Mouse (Mus musculus) gonadal fat pad, adult 2 months (tissue): Measurements from ENCODE around the gene Insr. TPM values are rescaled to one million over a fixed set of nuclear protein-coding genes. Genes with fewer than 3 reads are reported as not detected.
"Not testable (repeated sequence)": the region's sequence is repeated elsewhere in the genome, so short reads cannot be mapped to it uniquely, and the experiment has no call there.

ENCODE experiments used
- DNase-seq: peaks from one replicate; pipeline ENCODE4 v3.0.0-alpha.2; 2012; ENCODE audit warnings: low read depth
- polyA plus RNA-seq: library from polyadenylated mRNA; depleted of rRNA; stranded (reverse); fragments of >200 nt; gene quantifications from 2 replicates; pipeline ENCODE4 v1.2.3, GENCODE M21; 2012; rRNA removed

Gene Insr
- polyA plus RNA-seq = 32.5 and 45.7 TPM in 2 replicates

GRCm38 (mm10) chr8:3278934-3279720 is at the start of gene Insr:
TSS of gene Insr (minus strand) at chr8:3279617.
- no peak for DNase-seq

GRCm38 (mm10) chr8:3327538-3328245 is 48.3 kb upstream of the Insr start:
- no peak for DNase-seq

- no peak for DNase-seq
Measured at GRCm38 (mm10) chr8:3327056-3327455, 47.6 kb upstream of the Insr start.

GRCm38 (mm10) chr8:3324253-3324652 is 44.8 kb upstream of the Insr start:
- DNase-seq = no peak

- DNase-seq = not testable (repeated sequence)
Measured at GRCm38 (mm10) chr8:3319267-3319666, 39.9 kb upstream of the Insr start.

GRCm38 (mm10) chr8:3316585-3316984 is 37.2 kb upstream of the Insr start:
- DNase-seq = no peak

GRCm38 (mm10) chr8:3314345-3314744 is 34.9 kb upstream of the Insr start:
- no peak for DNase-seq

GRCm38 (mm10) chr8:3313843-3314242 is 34.4 kb upstream of the Insr start:
- DNase-seq = no peak

- DNase-seq = not testable (repeated sequence)
Measured at GRCm38 (mm10) chr8:3313417-3313816, 34.0 kb upstream of the Insr start.

GRCm38 (mm10) chr8:3311482-3311881 is 32.1 kb upstream of the Insr start:
- no peak for DNase-seq

- no peak for DNase-seq
Measured at GRCm38 (mm10) chr8:3309636-3310035, 30.2 kb upstream of the Insr start.

- DNase-seq = not testable (repeated sequence)
Measured at GRCm38 (mm10) chr8:3308205-3308800, 28.9 kb upstream of the Insr start.

- no peak for DNase-seq
Measured at GRCm38 (mm10) chr8:3302131-3302530, 22.7 kb upstream of the Insr start.

GRCm38 (mm10) chr8:3299322-3299721 is 19.9 kb upstream of the Insr start:
- DNase-seq = no peak

GRCm38 (mm10) chr8:3285824-3286223 is 6.4 kb upstream of the Insr start:
- DNase-seq = no peak

- DNase-seq = no peak
Measured at GRCm38 (mm10) chr8:3284656-3285055, 5.2 kb upstream of the Insr start.

GRCm38 (mm10) chr8:3281296-3281695 is 1.9 kb upstream of the Insr start:
- DNase-seq = no peak

- no peak for DNase-seq
Measured at GRCm38 (mm10) chr8:3280266-3280910, 971 bp upstream of the Insr start.

GRCm38 (mm10) chr8:3279721-3280077 is 282 bp upstream of the Insr start:
- no peak for DNase-seq

- no peak for DNase-seq
Measured at GRCm38 (mm10) chr8:3278181-3278820, 1.1 kb downstream of the Insr start.

GRCm38 (mm10) chr8:3277266-3277665 is 2.2 kb downstream of the Insr start:
- DNase-seq = no peak

- no peak for DNase-seq
Measured at GRCm38 (mm10) chr8:3276009-3276408, 3.4 kb downstream of the Insr start.
